10 mouse cellular contexts compared by ENCODE assay signal in the genomic region with DNA sequence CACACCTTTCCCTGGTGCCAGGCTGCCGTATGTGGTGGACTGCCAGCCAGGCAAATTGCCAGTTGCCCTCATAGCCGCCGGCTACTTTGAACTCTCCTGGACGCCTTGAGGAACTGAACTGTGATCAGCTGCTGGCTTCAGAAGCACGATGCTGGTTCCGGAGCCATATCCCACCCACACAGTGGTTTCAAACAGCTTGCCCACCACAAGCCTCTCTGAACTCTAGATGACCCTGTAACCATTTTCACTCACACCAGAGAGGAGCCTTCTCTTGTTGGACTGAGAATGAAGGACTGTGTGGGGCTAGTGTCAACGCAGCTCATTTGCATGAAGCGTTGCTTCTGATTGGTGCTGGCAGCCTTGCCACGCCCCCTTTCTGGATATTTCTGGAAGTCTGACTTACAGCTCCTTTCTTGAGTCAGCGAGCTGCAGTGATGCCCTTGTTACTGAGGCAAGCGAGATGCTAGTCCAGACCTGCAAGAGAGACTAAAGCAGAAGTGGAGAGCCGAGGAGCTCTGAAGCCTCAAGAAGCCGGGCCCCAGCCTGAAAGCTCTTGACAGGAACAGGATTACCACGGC. TPM values are rescaled to one million over a fixed set of nuclear protein-coding genes. Genes with fewer than 3 reads are reported as not detected.
A peak's percentile ranks its signal among the peaks of the same experiment; 100 is the strongest.
DNase-seq lines count a peak whose midpoint lies in the region; ATAC-seq lines count a peak whose summit lies in the region.
"Had no signal": no experiment of that assay in that cellular context is flagged by ENCODE, and none has a peak within 500 bp of the region (broad histone marks: within the 10 kb centered on the region; RNA-seq: fewer than 3 reads in every experiment).

No protein-coding gene starts in this region.

- H3K27ac ChIP-seq in heart, embryonic 13.5 days (replicated peaks): no peak overlapping the region
- H3K27ac ChIP-seq: embryonic facial prominence, embryonic 12.5 days had no signal

- DNase-seq in cerebellum, adult 11 months: peak; percentile 39
- DNase-seq in right cerebral cortex, postnatal 10 days (ENCODE audit: low spot score in 2 of 2): peak; percentile 57 to 69
- no peak for DNase-seq in right cerebral cortex, postnatal 25 days
- DNase-seq in left cerebral cortex, postnatal 4 days: peak; percentile 74

- H3K4me2 ChIP-seq in heart, embryonic 13.5 days: peak overlapping the region; percentile 55
- H3K4me2 ChIP-seq: embryonic facial prominence, embryonic 12.5 days had no signal

- peaks cover 7% of the 10 kb centered on the region; the same call in 1 of the 2 replicates for H3K36me3 ChIP-seq in heart, embryonic 13.5 days
- H3K36me3 ChIP-seq: embryonic facial prominence, embryonic 12.5 days had no signal

- H3K4me3 ChIP-seq in heart, embryonic 13.5 days: 0 out of 2 replicates have a peak overlapping the region, but pooled peaks have one; percentile 6
- H3K4me3 ChIP-seq: embryonic facial prominence, embryonic 12.5 days had no signal

- H3K9ac ChIP-seq in heart, embryonic 13.5 days: 0 out of 2 replicates have a peak overlapping the region, but pooled peaks have one; percentile 25
- H3K9ac ChIP-seq: embryonic facial prominence, embryonic 12.5 days had no signal

- no peak for ATAC-seq in cerebellum, adult (ENCODE audit: insufficient number of reproducible peaks, low FRiP score, low TSS enrichment)
- ATAC-seq in heart, embryonic 13.5 days (ENCODE audit: extremely low read depth, insufficient number of reproducible peaks, low FRiP score, low TSS enrichment): no peak
- ATAC-seq in inflammation-experienced regulatory T-cells, adult 6 months: no peak
- ATAC-seq in CD4-positive, CD25-positive, alpha-beta regulatory T cell, adult 4 months: no peak

- 36% methylated on average over 14 of the region's 14 CpGs for whole genome bisulfite sequencing in heart, embryonic 13.5 days

- no peaks in the 10 kb centered on the region; the same call in 1 of the 2 replicates for H3K27me3 ChIP-seq in heart, embryonic 13.5 days (replicated peaks)
- H3K27me3 ChIP-seq: embryonic facial prominence, embryonic 12.5 days had no signal

- H3K4me1 ChIP-seq in heart, embryonic 13.5 days: peaks cover 22% of the 10 kb centered on the region
- H3K4me1 ChIP-seq: embryonic facial prominence, embryonic 12.5 days had no signal

- intact Hi-C loops in left cerebral cortex, postnatal 4 days (cut with DNase I): no loop called here

- H3K9me3 ChIP-seq in heart, embryonic 13.5 days: no peaks in the 10 kb centered on the region
- H3K9me3 ChIP-seq: embryonic facial prominence, embryonic 12.5 days had no signal

RNA-seq across cellular contexts. Expression of a gene that starts 9.2 kb away (rescaled TPM):
- polyA plus RNA-seq in heart, embryonic 13.5 days (2015; fragmentation: Nextera tagmentation; extraction: Ambion mirVana): 1.1 and 1.5 TPM in 2 replicates
- 10 to 100 TPM; 56.1 to 57.5 TPM for total RNA-seq in left cerebral cortex, postnatal 4 days (2021)
- polyA plus RNA-seq in inflammation-experienced regulatory T-cells, adult 6 months (2017; shearing (Covaris generic)): under 1 TPM in 2 of 3 experiments, not detected in 1; 0.34 to 0.77 TPM
- 1 to 10 TPM; 1.4 to 5.1 TPM for polyA plus RNA-seq in CD4-positive, CD25-positive, alpha-beta regulatory T cell, adult 4 months (2017; shearing (Covaris generic))

RNA-seq across cellular contexts. Expression of a gene that starts 14.7 kb away (rescaled TPM):
- 5.8 and 7.9 TPM in 2 replicates for polyA plus RNA-seq in heart, embryonic 13.5 days (2015; fragmentation: Nextera tagmentation; extraction: Ambion mirVana)
- 10 to 100 TPM; 11.7 to 12.3 TPM for total RNA-seq in left cerebral cortex, postnatal 4 days (2021)
- not detected for polyA plus RNA-seq in inflammation-experienced regulatory T-cells, adult 6 months (2017; shearing (Covaris generic))
- polyA plus RNA-seq in CD4-positive, CD25-positive, alpha-beta regulatory T cell, adult 4 months (2017; shearing (Covaris generic)): not detected
- polyA plus RNA-seq: C2C12 had no signal

RNA-seq across cellular contexts. Expression of a gene that starts 48.4 kb away (rescaled TPM):
- 0.05 and 0.28 TPM in 2 replicates for polyA plus RNA-seq in heart, embryonic 13.5 days (2015; fragmentation: Nextera tagmentation; extraction: Ambion mirVana)
- 1 to 10 TPM; 6.7 to 8.5 TPM for total RNA-seq in left cerebral cortex, postnatal 4 days (2021)
- under 1 TPM in 1 of 3 experiments, not detected in 2; 0.36 TPM for polyA plus RNA-seq in inflammation-experienced regulatory T-cells, adult 6 months (2017; shearing (Covaris generic))
- not detected for polyA plus RNA-seq in CD4-positive, CD25-positive, alpha-beta regulatory T cell, adult 4 months (2017; shearing (Covaris generic))
